Mouse (Mus musculus) kidney, adult 2 months (tissue): ENCODE data around the gene Mst1. TPM values are rescaled to one million over a fixed set of nuclear protein-coding genes. Genes with fewer than 3 reads are reported as not detected.

ENCODE experiments used
- DNase-seq: peaks from one replicate; pipeline ENCODE4 v3.0.0; 2021
- H3K27ac ChIP-seq: fragments of 200-500 bp; 2 replicates; pipeline ENCODE4 v1.5.1; 2012; ENCODE audit warnings: low read depth, low read length, control low read depth, inconsistent platforms; ENCODE audit not compliant: insufficient read depth
- H3K27me3 ChIP-seq: fragments of 200-500 bp; replicated peaks from 2 replicates; pipeline ENCODE4 v1.6.1; 2012; ENCODE audit warnings: mild to moderate bottlenecking, moderate library complexity, low read length, inconsistent platforms; ENCODE audit not compliant: control insufficient read depth, insufficient read depth
- H3K36me3 ChIP-seq: fragments of 200-500 bp; 2 replicates; pipeline ENCODE4 v1.6.1; 2012; ENCODE audit warnings: mild to moderate bottlenecking, moderate library complexity, low read length, inconsistent platforms; ENCODE audit not compliant: control insufficient read depth, insufficient read depth
- H3K4me1 ChIP-seq: fragments of 200-500 bp; 2 replicates; pipeline ENCODE4 v1.6.1; 2011; ENCODE audit warnings: low read length; ENCODE audit not compliant: control insufficient read depth, insufficient read depth
- H3K4me3 ChIP-seq: fragments of 200-500 bp; 2 replicates; pipeline ENCODE4 v1.5.1; 2011; ENCODE audit warnings: mild to moderate bottlenecking, low read depth, low read length, control low read depth; ENCODE audit not compliant: insufficient read depth
- CTCF ChIP-seq: fragments of 200-500 bp; conservative IDR thresholded peaks from 2 replicates; pipeline ENCODE4 v1.5.1; 2011; ENCODE audit warnings: low read depth, mild to moderate bottlenecking, control low read depth, low read length, moderate library complexity, mixed read lengths; ENCODE audit not compliant: insufficient read depth, insufficient read length
- POLR2A ChIP-seq: fragments of 200-500 bp; IDR thresholded peaks from one replicate; pipeline ENCODE4 v1.6.1; 2011; ENCODE audit warnings: low read depth, low read length, control low read depth
- WGBS: fragments of 180-500 bp; shearing (Covaris S2); methylation state at CpG from one replicate; pipeline ENCODE4 v1.1.7; 2018; 5-methylcytosine and 5-hydroxymethylcytosine counted together
- polyA plus RNA-seq: library from polyadenylated mRNA; depleted of rRNA; stranded (reverse); fragments of >200 nt; gene quantifications from 2 replicates; pipeline ENCODE4 v1.2.3, GENCODE M21; 2012

The Mst1 gene
- polyA plus RNA-seq, 1 experiment: 0.39 TPM

- peak; percentile 84 for DNase-seq
- peaks cover 5% of the 10 kb centered on the region for H3K36me3 ChIP-seq
- peaks cover 25% of the 10 kb centered on the region for H3K4me1 ChIP-seq
- peak overlapping the region; percentile 87 for H3K27ac ChIP-seq
- no peak overlapping the region for H3K4me3 ChIP-seq
- H3K27me3 ChIP-seq: no peaks in the 10 kb centered on the region
- TF ChIP-seq POLR2A (no peak), CTCF (no peak)
- 62% methylated on average over 4 of the region's 4 CpGs for whole genome bisulfite sequencing
These were observed 5.0 kb downstream of the Mst1 start for GRCm38 (mm10) chr9:108085261-108085660.

GRCm38 (mm10) chr9:108090611-108091120 lies 10.4 kb downstream of the Mst1 start:
- H3K4me3 ChIP-seq: no peak overlapping the region
- no peaks in the 10 kb centered on the region for H3K27me3 ChIP-seq
- peak; percentile 87 for DNase-seq
- H3K36me3 ChIP-seq: peaks cover 4% of the 10 kb centered on the region
- TF ChIP-seq CTCF: no peak
- TF ChIP-seq POLR2A: no peak
- H3K27ac ChIP-seq: peak overlapping the region; percentile 70
- 54% methylated on average over 7 of the region's 7 CpGs for WGBS
- peaks cover 15% of the 10 kb centered on the region for H3K4me1 ChIP-seq

GRCm38 (mm10) chr9:108093586-108093985 lies 13.3 kb downstream of the Mst1 start:
- TF ChIP-seq POLR2A: no peak
- no peak for TF ChIP-seq CTCF
- WGBS: 34% methylated on average over 10 of the region's 10 CpGs
- H3K4me1 ChIP-seq: peaks cover 15% of the 10 kb centered on the region
- no peak for DNase-seq
- H3K4me3 ChIP-seq: peak overlapping the region; percentile 83
- H3K27ac ChIP-seq: peak overlapping the region; percentile 74
- H3K36me3 ChIP-seq: peaks cover 3% of the 10 kb centered on the region
- H3K27me3 ChIP-seq: no peaks in the 10 kb centered on the region

- H3K27ac ChIP-seq: peak within 1 kb of the TSS; percentile 74
- no peak for TF ChIP-seq POLR2A
- TF ChIP-seq CTCF: no peak
- no peaks in the 10 kb centered on the region for H3K27me3 ChIP-seq
- peak; percentile 98 for DNase-seq
- H3K4me1 ChIP-seq: peaks cover 15% of the 10 kb centered on the region
- peak within 1 kb of the TSS; percentile 83 for H3K4me3 ChIP-seq
- whole genome bisulfite sequencing: under 1% methylated on average over 52 of the region's 52 CpGs
- peaks cover under 1% of the 10 kb centered on the region for H3K36me3 ChIP-seq
These were observed 14.1 kb downstream of the Mst1 start, which contains the start of gene Apeh for GRCm38 (mm10) chr9:108094184-108094941. Gene Apeh (minus strand): TSS chr9:108094606.

- under 1% methylated on average over 16 of the region's 16 CpGs for WGBS
- no peaks in the 10 kb centered on the region; the same call in 1 of the 2 replicates for H3K36me3 ChIP-seq
- H3K4me1 ChIP-seq: peaks cover 13% of the 10 kb centered on the region
- H3K27ac ChIP-seq: no peak overlapping the region; the same call in none of the 2 replicates
- H3K27me3 ChIP-seq: no peaks in the 10 kb centered on the region
- DNase-seq: no peak
- peak overlapping the region; percentile 83 for H3K4me3 ChIP-seq
- no peak for TF ChIP-seq CTCF
- no peak for TF ChIP-seq POLR2A
These were observed 14.8 kb downstream of the Mst1 start for GRCm38 (mm10) chr9:108094998-108095411.

- no peaks in the 10 kb centered on the region for H3K27me3 ChIP-seq
- H3K36me3 ChIP-seq: no peaks in the 10 kb centered on the region; the same call in 1 of the 2 replicates
- no peak overlapping the region; the same call in 1 of the 2 replicates for H3K27ac ChIP-seq
- WGBS: 2% methylated on average over 3 of the region's 3 CpGs
- H3K4me3 ChIP-seq: no peak overlapping the region
- TF ChIP-seq POLR2A (no peak), CTCF (peak; percentile 84)
- DNase-seq: peak; percentile 79
- peaks cover 8% of the 10 kb centered on the region for H3K4me1 ChIP-seq
These were observed 15.3 kb downstream of the Mst1 start for GRCm38 (mm10) chr9:108095518-108095917.
